In the genomic region with DNA sequence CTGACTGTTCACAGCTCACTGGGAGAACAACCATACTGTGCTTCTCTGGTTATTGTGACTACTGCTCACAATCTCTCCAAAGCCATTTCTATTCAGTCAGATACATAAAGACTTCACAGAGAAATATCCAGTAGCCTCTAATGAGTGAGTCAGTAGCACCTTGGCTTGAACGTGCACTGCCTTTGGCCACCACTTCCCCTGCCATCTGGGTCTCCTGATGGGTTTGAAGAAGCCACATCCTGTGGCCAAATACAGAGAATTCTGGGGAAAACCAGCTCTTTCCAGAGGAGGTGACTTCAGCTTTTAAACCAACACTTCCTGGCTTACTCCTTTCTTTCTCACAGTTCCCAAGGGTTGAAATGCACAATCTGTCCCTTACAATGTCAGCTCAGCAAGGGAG, we compare ENCODE assay signal across 21 mouse cellular contexts.
DNase-seq lines count a peak whose midpoint lies in the region; ATAC-seq and TF ChIP-seq lines count a peak whose summit lies in the region.
"Had no signal": no experiment of that assay in that cellular context is flagged by ENCODE, and none has a peak within 500 bp of the region (broad histone marks: within the 10 kb centered on the region; RNA-seq: fewer than 3 reads in every experiment).

No protein-coding gene starts in this region.

- WGBS in cerebellum, adult 2 months, result 9% methylated on average over 1 of the region's 1 CpGs
- WGBS in forebrain, embryonic 12.5 days, result 86% methylated on average over 1 of the region's 1 CpGs

- no peaks in the 10 kb centered on the region for H3K27me3 ChIP-seq in cerebellum, adult 2 months (ENCODE audit: control insufficient read depth, insufficient read depth, low read length)
- H3K27me3 ChIP-seq in forebrain, embryonic 12.5 days, result no peaks in the 10 kb centered on the region
- H3K27me3 ChIP-seq: forebrain, embryonic 15.5 days; heart, embryonic 15.5 days; hindbrain, embryonic 13.5 days; intestine, embryonic 15.5 days; kidney, embryonic 15.5 days had no signal

- TF ChIP-seq POLR2A in cerebellum, adult 2 months (IDR thresholded peaks at IDR 0.05; ENCODE audit: borderline replicate concordance, insufficient read depth, low read length), result no peak
- no peak for TF ChIP-seq POLR2A in embryonic fibroblast, embryonic 13.5 days (IDR thresholded peaks at IDR 0.05; ENCODE audit: low read depth, low read length)

- peaks cover 3% of the 10 kb centered on the region; the same call in 1 of the 2 replicates for H3K9me3 ChIP-seq in forebrain, embryonic 12.5 days
- H3K9me3 ChIP-seq: forebrain, embryonic 15.5 days; heart, embryonic 15.5 days; intestine, embryonic 15.5 days; kidney, embryonic 15.5 days had no signal

- no peak overlapping the region for H3K4me3 ChIP-seq in cerebellum, adult 2 months (replicated peaks; ENCODE audit: insufficient read depth, low read depth, low read length)
- H3K4me3 ChIP-seq in embryonic fibroblast, embryonic 13.5 days (ENCODE audit: insufficient read depth, low read length), result no peak overlapping the region
- no peak overlapping the region for H3K4me3 ChIP-seq in forebrain, embryonic 12.5 days (replicated peaks)
- H3K4me3 ChIP-seq: embryonic facial prominence, embryonic 10.5 days; erythroblast, embryonic 14.5 days; forebrain, embryonic 10.5 days; forebrain, embryonic 15.5 days; heart, embryonic 15.5 days; hindbrain, embryonic 13.5 days; intestine, embryonic 15.5 days; kidney, embryonic 15.5 days had no signal

- peaks cover 8% of the 10 kb centered on the region for H3K4me1 ChIP-seq in cerebellum, adult 2 months (ENCODE audit: control insufficient read depth, insufficient read depth, low read length)
- peaks cover 20% of the 10 kb centered on the region for H3K4me1 ChIP-seq in embryonic fibroblast, embryonic 13.5 days (ENCODE audit: control insufficient read depth, insufficient read depth, low read length)
- H3K4me1 ChIP-seq in forebrain, embryonic 12.5 days, result no peaks in the 10 kb centered on the region
- H3K4me1 ChIP-seq: embryonic facial prominence, embryonic 10.5 days; forebrain, embryonic 10.5 days; kidney, embryonic 15.5 days had no signal

- no peak overlapping the region for H3K9ac ChIP-seq in forebrain, embryonic 12.5 days
- H3K9ac ChIP-seq: forebrain, embryonic 15.5 days; heart, embryonic 15.5 days; hindbrain, embryonic 13.5 days; intestine, embryonic 15.5 days; kidney, embryonic 15.5 days had no signal

- no peak overlapping the region for H3K27ac ChIP-seq in cerebellum, adult 2 months (ENCODE audit: insufficient read depth, low read length)
- H3K27ac ChIP-seq in embryonic fibroblast, embryonic 13.5 days (ENCODE audit: insufficient read depth, low read length), result peak overlapping the region; percentile 30; the same call in 1 of the 2 replicates
- no peak overlapping the region for H3K27ac ChIP-seq in forebrain, embryonic 12.5 days
- H3K27ac ChIP-seq: embryonic facial prominence, embryonic 10.5 days; forebrain, embryonic 10.5 days; forebrain, embryonic 15.5 days; heart, embryonic 15.5 days; hindbrain, embryonic 13.5 days; intestine, embryonic 15.5 days; kidney, embryonic 15.5 days had no signal

- peaks cover 64% of the 10 kb centered on the region for H3K36me3 ChIP-seq in forebrain, embryonic 12.5 days (replicated peaks)
- H3K36me3 ChIP-seq: heart, embryonic 15.5 days; intestine, embryonic 15.5 days had no signal

- ATAC-seq in cerebellum, adult (ENCODE audit: insufficient number of reproducible peaks, low FRiP score, low TSS enrichment), result no peak
- ATAC-seq in forebrain, embryonic 12.5 days (ENCODE audit: low FRiP score), result no peak
- ATAC-seq: forebrain, embryonic 15.5 days; intestine, embryonic 15.5 days had no signal

- intact Hi-C loops in gastrocnemius, postnatal 36 days (cut with DNase I), result no loop called here

- DNase-seq in cerebellum, adult 11-12 months, result peak; percentile 31
- DNase-seq in cerebellum, adult 2 months, result peak; percentile 31 to 61
- peak; percentile 71 to 72 for DNase-seq in cerebellum, postnatal 10 days
- no peak for DNase-seq in gastrocnemius, postnatal 36 days
- DNase-seq in layer of hippocampus, postnatal 36 days, result no peak
- DNase-seq: adrenal gland, postnatal 10 days; heart, adult 18-20 months; heart, postnatal 14 days; kidney, adult 2 months had no signal

- no peak for TF ChIP-seq CTCF in cerebellum, adult 2 months (IDR thresholded peaks at IDR 0.05; ENCODE audit: borderline replicate concordance, insufficient read depth, low read depth, low read length)
- no peak for TF ChIP-seq CTCF in embryonic fibroblast, embryonic 13.5 days (IDR thresholded peaks at IDR 0.05; ENCODE audit: borderline replicate concordance, insufficient read depth, low read length)

- H3K4me2 ChIP-seq in forebrain, embryonic 12.5 days, result no peak overlapping the region
- H3K4me2 ChIP-seq: forebrain, embryonic 15.5 days; heart, embryonic 11.5 days; heart, embryonic 15.5 days; hindbrain, embryonic 13.5 days; intestine, embryonic 15.5 days; kidney, embryonic 15.5 days had no signal

Comparison
In these comparisons a context has a peak if more than half of its experiments do, and no peak if none do; other contexts are left out.
1. DNase-seq: peak in cerebellum, adult 11-12 months (single experiment), cerebellum, adult 2 months (2 of 2) and cerebellum, postnatal 10 days (2 of 2); none in gastrocnemius, postnatal 36 days (0 of 2) and layer of hippocampus, postnatal 36 days (0 of 2).